In the genomic region with DNA sequence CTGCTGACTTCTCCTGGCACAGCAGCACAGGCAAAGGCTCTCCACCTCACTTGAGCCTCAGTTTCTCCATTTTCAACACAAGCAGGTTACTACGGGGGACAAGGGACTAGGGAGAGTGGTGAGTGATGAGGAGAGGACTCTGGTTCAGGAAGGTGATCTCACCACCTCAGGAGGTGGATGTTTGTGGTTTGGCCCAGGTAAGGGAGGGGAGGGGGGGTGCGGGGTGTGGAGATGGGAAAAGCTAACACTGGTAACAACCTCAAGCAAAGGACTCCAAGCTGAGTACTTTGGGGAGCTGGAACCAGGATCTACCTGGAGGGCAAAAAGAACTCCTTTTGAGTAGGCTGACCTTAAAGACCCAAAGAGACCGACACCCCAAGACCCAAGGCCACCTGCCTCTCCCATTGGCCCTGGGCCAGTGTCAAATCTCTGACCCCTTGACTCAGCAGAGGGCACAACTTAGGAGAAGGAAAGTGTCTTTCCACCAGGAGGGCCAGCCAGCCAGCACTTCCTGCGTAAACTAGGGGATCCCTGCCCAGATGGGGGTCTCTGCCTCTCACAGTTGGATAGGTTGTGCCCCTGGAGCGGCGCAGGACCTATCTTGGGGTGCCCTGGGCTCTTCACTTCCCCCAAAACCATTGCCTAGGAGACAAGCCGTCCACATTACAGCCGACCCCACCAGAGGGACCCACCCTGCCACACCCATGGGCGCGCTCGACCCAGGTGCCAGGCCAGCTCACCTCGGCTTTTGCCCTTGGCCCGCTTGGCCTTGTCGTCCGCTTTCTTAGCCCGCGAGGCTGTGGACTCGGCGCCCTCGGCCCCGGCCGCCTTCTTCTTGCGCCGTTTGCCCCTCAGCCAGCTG, we compare ENCODE assay signal across 8 mouse cellular contexts. TPM values are rescaled to one million over a fixed set of nuclear protein-coding genes. Genes with fewer than 3 reads are reported as not detected.
DNase-seq lines count a peak whose midpoint lies in the region; ATAC-seq and TF ChIP-seq lines count a peak whose summit lies in the region.

No protein-coding gene starts in this region.

- peak overlapping the region; percentile 66 for H3K9ac ChIP-seq in heart, embryonic 11.5 days (ENCODE audit: low read depth, low read length)
- peak overlapping the region; percentile 81 for H3K9ac ChIP-seq in intestine, embryonic 15.5 days

- no peak overlapping the region for H3K27ac ChIP-seq in heart, embryonic 11.5 days (ENCODE audit: low read depth, low read length)
- H3K27ac ChIP-seq in bone marrow macrophage, adult 2 months (ENCODE audit: insufficient read depth, low read depth, low read length): peak overlapping the region; percentile 74
- H3K27ac ChIP-seq in intestine, embryonic 15.5 days: peak overlapping the region; percentile 94
- peak overlapping the region; percentile 61 for H3K27ac ChIP-seq in macrophage

- H3K9me3 ChIP-seq in heart, embryonic 11.5 days (replicated peaks; ENCODE audit: control insufficient read depth, low read length): no peaks in the 10 kb centered on the region
- H3K9me3 ChIP-seq in intestine, embryonic 15.5 days: no peaks in the 10 kb centered on the region

- peaks cover 54% of the 10 kb centered on the region for H3K79me2 ChIP-seq in macrophage (ENCODE audit: inconsistent target)

- H3K36me3 ChIP-seq in heart, embryonic 11.5 days (ENCODE audit: control insufficient read depth, insufficient read depth, low read length): no peaks in the 10 kb centered on the region
- no peaks in the 10 kb centered on the region for H3K36me3 ChIP-seq in intestine, embryonic 15.5 days
- H3K36me3 ChIP-seq in macrophage (ENCODE audit: inconsistent target): no peaks in the 10 kb centered on the region

- WGBS in heart, embryonic 11.5 days (ENCODE audit: insufficient replicate concordance): 7% methylated on average over 24 of the region's 24 CpGs
- 9% methylated on average over 24 of the region's 24 CpGs for WGBS in intestine, embryonic 15.5 days
- 16% methylated on average over 16 of the region's 24 CpGs for WGBS in macrophage (ENCODE audit: missing documents)

- peaks cover 17% of the 10 kb centered on the region for H3K4me1 ChIP-seq in heart, embryonic 11.5 days (ENCODE audit: control insufficient read depth, insufficient read depth, low read length)
- H3K4me1 ChIP-seq in bone marrow macrophage, adult 2 months (ENCODE audit: control insufficient read depth, insufficient read depth, low read length): peaks cover 59% of the 10 kb centered on the region
- peaks cover 38% of the 10 kb centered on the region for H3K4me1 ChIP-seq in intestine, embryonic 15.5 days (replicated peaks)

- H3K4me2 ChIP-seq in heart, embryonic 11.5 days: peak overlapping the region; percentile 99
- peak overlapping the region; percentile 96 for H3K4me2 ChIP-seq in intestine, embryonic 15.5 days (replicated peaks)

- H3K27me3 ChIP-seq in heart, embryonic 11.5 days (ENCODE audit: control insufficient read depth, insufficient read depth, low read length): peaks cover 87% of the 10 kb centered on the region
- H3K27me3 ChIP-seq in intestine, embryonic 15.5 days (replicated peaks): peaks cover 13% of the 10 kb centered on the region; the same call in 1 of the 2 replicates

- DNase-seq in heart, adult 11 months: no peak
- DNase-seq in layer of hippocampus, postnatal 14 days (ENCODE audit: low spot score in 2 of 2): no peak
- no peak for DNase-seq in frontal cortex, postnatal 10 days (ENCODE audit: low spot score in 2 of 2)
- no peak for DNase-seq in thymus, postnatal 14 days

- no peak for TF ChIP-seq POLR2A in bone marrow macrophage, adult 2 months (IDR thresholded peaks at IDR 0.05; ENCODE audit: borderline replicate concordance, low read depth, low read length)

- peak overlapping the region; percentile 60 for H3K4me3 ChIP-seq in heart, embryonic 11.5 days (ENCODE audit: low read depth, low read length)
- peak overlapping the region; percentile 88 for H3K4me3 ChIP-seq in bone marrow macrophage, adult 2 months (ENCODE audit: insufficient read depth, low read length)
- peak overlapping the region; percentile 67 for H3K4me3 ChIP-seq in intestine, embryonic 15.5 days (replicated peaks)
- H3K4me3 ChIP-seq in macrophage (ENCODE audit: inconsistent target): peak overlapping the region; percentile 87

- ATAC-seq in heart, embryonic 11.5 days (replicated peaks; ENCODE audit: insufficient number of reproducible peaks, low FRiP score, low TSS enrichment): no peak
- ATAC-seq in intestine, embryonic 15.5 days: peak; percentile 11; the same call in 1 of the 2 replicates

- no peak for TF ChIP-seq CTCF in bone marrow macrophage, adult 2 months (IDR thresholded peaks at IDR 0.05; ENCODE audit: low read depth, low read length)

RNA-seq across cellular contexts. Expression of a gene that starts 13.6 kb away (rescaled TPM):
- 0.76 and 1.5 TPM in 2 replicates for polyA plus RNA-seq in heart, embryonic 11.5 days (2014; fragmentation: Nextera tagmentation; extraction: Ambion mirVana)
- polyA plus RNA-seq in bone marrow macrophage, adult 2 months (2012; ENCODE audit: insufficient read depth, insufficient read length, missing spikeins): 5.0 and 6.3 TPM in 2 replicates
- 9.7 and 10.3 TPM in 2 replicates for polyA plus RNA-seq in intestine, embryonic 15.5 days (2015; fragmentation: Nextera tagmentation; extraction: Ambion mirVana)
- 10 to 100 TPM; 14.6 to 97.4 (median 44.6) TPM for total RNA-seq in macrophage (2018; cell fraction: chromatin; rRNA removed)
- 100 to 1,000 TPM in 10 of 26 experiments, 10 to 100 TPM in 16; 40.7 to 147 (median 81.3) TPM for total RNA-seq in macrophage (2018; cell fraction: cytosol; rRNA removed)
- 100 to 1,000 TPM in 1 of 26 experiments, 10 to 100 TPM in 25; 29.3 to 112 (median 68.2) TPM for total RNA-seq in macrophage (2018; cell fraction: nucleus; rRNA removed)
- polyA plus RNA-seq in macrophage (2018): 33.1 to 77.6 TPM (median 57.0 TPM) in 3 replicates
- total RNA-seq in layer of hippocampus, postnatal 14 days (2021): 10 to 100 TPM; 10.7 to 11.7 TPM

RNA-seq across cellular contexts. Expression of a gene that starts 39.8 kb away (rescaled TPM):
- polyA plus RNA-seq in heart, embryonic 11.5 days (2014; fragmentation: Nextera tagmentation; extraction: Ambion mirVana): 0.56 and 1.2 TPM in 2 replicates
- not detected in 2 replicates for polyA plus RNA-seq in bone marrow macrophage, adult 2 months (2012; ENCODE audit: insufficient read depth, insufficient read length, missing spikeins)
- polyA plus RNA-seq in intestine, embryonic 15.5 days (2015; fragmentation: Nextera tagmentation; extraction: Ambion mirVana): 1.2 TPM in 2 replicates
- 1 to 10 TPM in 2 of 26 experiments, under 1 TPM in 2, not detected in 22; 0.62 to 1.3 (median 1.0) TPM for total RNA-seq in macrophage (2018; cell fraction: chromatin; rRNA removed)
- under 1 TPM in 7 of 26 experiments, not detected in 19; 0.05 to 0.24 (median 0.07) TPM for total RNA-seq in macrophage (2018; cell fraction: cytosol; rRNA removed)
- total RNA-seq in macrophage (2018; cell fraction: nucleus; rRNA removed): 1 to 10 TPM in 2 of 26 experiments, under 1 TPM in 4, not detected in 20; 0.28 to 1.1 (median 0.42) TPM
- polyA plus RNA-seq in macrophage (2018): 0.06 TPM in 1 of 3 replicates, not detected in the others
- total RNA-seq in layer of hippocampus, postnatal 14 days (2021): 1 to 10 TPM; 1.2 TPM

RNA-seq across cellular contexts. Expression of a gene that starts 58.1 kb away (rescaled TPM):
- 54.9 and 55.4 TPM in 2 replicates for polyA plus RNA-seq in heart, embryonic 11.5 days (2014; fragmentation: Nextera tagmentation; extraction: Ambion mirVana)
- polyA plus RNA-seq in bone marrow macrophage, adult 2 months (2012; ENCODE audit: insufficient read depth, insufficient read length, missing spikeins): 18.0 and 21.7 TPM in 2 replicates
- polyA plus RNA-seq in intestine, embryonic 15.5 days (2015; fragmentation: Nextera tagmentation; extraction: Ambion mirVana): 94.2 and 97.2 TPM in 2 replicates
- 100 to 1,000 TPM in 2 of 26 experiments, 10 to 100 TPM in 24; 16.2 to 100 (median 68.2) TPM for total RNA-seq in macrophage (2018; cell fraction: chromatin; rRNA removed)
- total RNA-seq in macrophage (2018; cell fraction: cytosol; rRNA removed): 10 to 100 TPM; 10.9 to 33.1 (median 21.0) TPM
- total RNA-seq in macrophage (2018; cell fraction: nucleus; rRNA removed): 10 to 100 TPM; 11.8 to 67.1 (median 39.2) TPM
- polyA plus RNA-seq in macrophage (2018): 13.2 to 26.2 TPM (median 14.8 TPM) in 3 replicates
- total RNA-seq in layer of hippocampus, postnatal 14 days (2021): 100 to 1,000 TPM in 1 of 2 experiments, 10 to 100 TPM in 1; 96.1 to 101 TPM

RNA-seq across cellular contexts. Expression of a gene that starts 58.1 kb away (rescaled TPM):
- polyA plus RNA-seq in heart, embryonic 11.5 days (2014; fragmentation: Nextera tagmentation; extraction: Ambion mirVana): 18.6 and 18.7 TPM in 2 replicates
- polyA plus RNA-seq in bone marrow macrophage, adult 2 months (2012; ENCODE audit: insufficient read depth, insufficient read length, missing spikeins): 25.9 and 26.8 TPM in 2 replicates
- polyA plus RNA-seq in intestine, embryonic 15.5 days (2015; fragmentation: Nextera tagmentation; extraction: Ambion mirVana): 12.5 and 14.5 TPM in 2 replicates
- 100 to 1,000 TPM in 2 of 26 experiments, 10 to 100 TPM in 24; 33.5 to 125 (median 67.8) TPM for total RNA-seq in macrophage (2018; cell fraction: chromatin; rRNA removed)
- total RNA-seq in macrophage (2018; cell fraction: cytosol; rRNA removed): 10 to 100 TPM in 20 of 26 experiments, 1 to 10 TPM in 6; 6.6 to 15.8 (median 12.7) TPM
- total RNA-seq in macrophage (2018; cell fraction: nucleus; rRNA removed): 10 to 100 TPM; 19.7 to 88.2 (median 42.9) TPM
- polyA plus RNA-seq in macrophage (2018): 12.7 to 13.9 TPM (median 12.9 TPM) in 3 replicates
- 10 to 100 TPM; 32.3 to 37.9 TPM for total RNA-seq in layer of hippocampus, postnatal 14 days (2021)
